14 mouse cellular contexts compared by ENCODE assay signal in genomic region chr13:97743229-97743988, GRCm38 (mm10). TPM values are rescaled to one million over a fixed set of nuclear protein-coding genes. Genes with fewer than 3 reads are reported as not detected.
DNase-seq lines count a peak whose midpoint lies in the region; ATAC-seq and TF ChIP-seq lines count a peak whose summit lies in the region.
"Had no signal": no experiment of that assay in that cellular context is flagged by ENCODE, and none has a peak within 500 bp of the region (broad histone marks: within the 10 kb centered on the region; RNA-seq: fewer than 3 reads in every experiment).

No protein-coding gene starts in this region.

- no peaks in the 10 kb centered on the region for H3K9me3 ChIP-seq in kidney, embryonic 14.5 days (ENCODE audit: control insufficient read depth, low read length)
- no peaks in the 10 kb centered on the region for H3K9me3 ChIP-seq in MEL (replicated peaks; ENCODE audit: insufficient read depth, low read length)
- no peaks in the 10 kb centered on the region for H3K9me3 ChIP-seq in liver, postnatal 0 days (ENCODE audit: low read length)

- no peak overlapping the region for H3K27ac ChIP-seq in kidney, embryonic 14.5 days (ENCODE audit: low read depth, low read length)
- peak overlapping the region; percentile 56; the same call in 1 of the 2 replicates for H3K27ac ChIP-seq in MEL (ENCODE audit: control insufficient read depth, low read depth, low read length)
- H3K27ac ChIP-seq in liver, postnatal 0 days (ENCODE audit: low read depth) = peak overlapping the region; percentile 62
- H3K27ac ChIP-seq: macrophage had no signal

- H3K4me1 ChIP-seq in kidney, embryonic 14.5 days (ENCODE audit: control insufficient read depth, insufficient read depth, low read length) = peaks cover 8% of the 10 kb centered on the region; the same call in 1 of the 2 replicates
- H3K4me1 ChIP-seq in MEL (ENCODE audit: control insufficient read depth in 1 of 2, insufficient read depth in 2 of 2, low read length in 2 of 2) = peaks cover 13 to 18% of the 10 kb centered on the region in 2 experiments
- H3K4me1 ChIP-seq in liver, postnatal 0 days (ENCODE audit: insufficient read depth) = peaks cover 11% of the 10 kb centered on the region; the same call in 1 of the 2 replicates

- H3K36me3 ChIP-seq in kidney, embryonic 14.5 days (ENCODE audit: control insufficient read depth, insufficient read depth, low read length) = no peaks in the 10 kb centered on the region
- peaks cover 0 to 14% of the 10 kb centered on the region in 2 experiments; a peak in 2 of 4 replicates for H3K36me3 ChIP-seq in MEL (ENCODE audit: control insufficient read depth in 1 of 2, insufficient read depth in 2 of 2, low read length in 2 of 2)
- H3K36me3 ChIP-seq in liver, postnatal 0 days (replicated peaks; ENCODE audit: insufficient read depth, low read length) = no peaks in the 10 kb centered on the region

- no peak for DNase-seq in kidney, postnatal 25 days
- peak; percentile 76 for DNase-seq in MEL (ENCODE audit: low read depth, low spot score)
- DNase-seq in c-Kit-positive CD71-positive TER-119-positive erythroid progenitor cells, embryonic 14.5 days (ENCODE audit: low spot score) = peak; percentile 78
- DNase-seq in liver, postnatal 0 days = peak; percentile 55
- no peak for DNase-seq in cerebellum, adult 11-12 months
- DNase-seq in right cerebral cortex, postnatal 4 days = no peak
- no peak for DNase-seq in thymus, adult 18-20 months
- DNase-seq: cerebellum, adult 11 months; gastrocnemius, postnatal 14 days; layer of hippocampus, postnatal 36 days had no signal

- TF ChIP-seq POLR2A in MEL (IDR thresholded peaks at IDR 0.05; ENCODE audit: control insufficient read depth in 1 of 2, insufficient read depth in 1 of 2, low read depth in 1 of 2, low read length in 2 of 2, poor library complexity in 1 of 2) = no peak

- TF ChIP-seq CTCF in MEL (IDR thresholded peaks at IDR 0.05 in 2 of 3, conservative IDR thresholded peaks at IDR 0.05 in 1 of 3; ENCODE audit: control insufficient read depth in 1 of 3, insufficient read depth in 1 of 3, low read depth in 2 of 3, low read length in 3 of 3, poor library complexity in 1 of 3, severe bottlenecking in 1 of 3) = no peak
- no peak for TF ChIP-seq CTCF in liver, postnatal 0 days (IDR thresholded peaks at IDR 0.05; ENCODE audit: low read depth)

- H3K4me3 ChIP-seq in kidney, embryonic 14.5 days (ENCODE audit: low read length) = no peak overlapping the region
- H3K4me3 ChIP-seq in MEL (ENCODE audit: control insufficient read depth in 1 of 2, insufficient read depth in 1 of 2, low read depth in 2 of 2, low read length in 2 of 2) = 0 out of 4 replicates have a peak overlapping the region, but pooled peaks of 1 of the 2 experiments have one; percentile 11
- H3K4me3 ChIP-seq in liver, postnatal 0 days (ENCODE audit: low read depth, low read length) = no peak overlapping the region
- H3K4me3 ChIP-seq: myocyte had no signal

- no peak; the same call in 1 of the 2 replicates for TF ChIP-seq RAD21 in MEL (IDR thresholded peaks at IDR 0.05; ENCODE audit: low read depth, low read length)

- 24% methylated on average over 3 of the region's 3 CpGs for WGBS in kidney, embryonic 14.5 days
- WGBS in liver, postnatal 0 days (ENCODE audit: insufficient replicate concordance) = 42% methylated on average over 3 of the region's 3 CpGs

- no peaks in the 10 kb centered on the region for H3K27me3 ChIP-seq in kidney, embryonic 14.5 days (ENCODE audit: control insufficient read depth, insufficient read depth, low read length)
- no peaks in the 10 kb centered on the region for H3K27me3 ChIP-seq in MEL (ENCODE audit: control insufficient read depth in 1 of 2, insufficient read depth in 2 of 2, low read length in 2 of 2)
- no peaks in the 10 kb centered on the region for H3K27me3 ChIP-seq in liver, postnatal 0 days (ENCODE audit: insufficient read depth, low read length)

- ATAC-seq in kidney, embryonic 14.5 days (ENCODE audit: low FRiP score, low TSS enrichment) = peak; percentile 88
- ATAC-seq in liver, postnatal 0 days = peak; percentile 95
- ATAC-seq: CD4-positive, CD25-positive, alpha-beta regulatory T cell, adult 4 months had no signal

- no peaks in the 10 kb centered on the region for H3K79me2 ChIP-seq in MEL (ENCODE audit: control insufficient read depth, insufficient read depth, low read length, poor library complexity)

- no peak overlapping the region for H3K4me2 ChIP-seq in kidney, embryonic 14.5 days (replicated peaks; ENCODE audit: low read depth, low read length)
- peak overlapping the region; percentile 22 for H3K4me2 ChIP-seq in liver, postnatal 0 days (ENCODE audit: low read depth, low read length)

- TF ChIP-seq EP300 in MEL (IDR thresholded peaks at IDR 0.05; ENCODE audit: low read depth in 1 of 2, low read length in 2 of 2) = peak; percentile 94
- peak; percentile 98 for TF ChIP-seq EP300 in liver, postnatal 0 days (IDR thresholded peaks at IDR 0.05; ENCODE audit: low read depth)

- no peak overlapping the region for H3K9ac ChIP-seq in kidney, embryonic 14.5 days (ENCODE audit: low read depth, low read length)
- H3K9ac ChIP-seq in MEL (ENCODE audit: control insufficient read depth, low read depth, low read length, poor library complexity, severe bottlenecking) = 0 out of 2 replicates have a peak overlapping the region, but pooled peaks have one; percentile 27
- 0 out of 2 replicates have a peak overlapping the region, but pooled peaks have one; percentile 18 for H3K9ac ChIP-seq in liver, postnatal 0 days (replicated peaks)

TF ChIP-seq in MEL, 35 proteins besides CTCF, POLR2A, EP300 and RAD21 (continues in another document):
- TF ChIP-seq ZKSCAN1 (IDR thresholded peaks at IDR 0.05; ENCODE audit: low read depth, low read length) = no peak
- peak; percentile 72 for TF ChIP-seq TAL1 (IDR thresholded peaks at IDR 0.05; ENCODE audit: low read length)
- TF ChIP-seq RCOR1 (IDR thresholded peaks at IDR 0.05; ENCODE audit: low read depth, low read length) = peak; percentile 57
- no peak for TF ChIP-seq POLR2AphosphoS5 (IDR thresholded peaks at IDR 0.05; ENCODE audit: borderline replicate concordance, low read depth, low read length)
- peak; percentile 58; the same call in 1 of the 2 replicates for TF ChIP-seq MXI1 (IDR thresholded peaks at IDR 0.05; ENCODE audit: low read depth, low read length)
- TF ChIP-seq CHD1 (IDR thresholded peaks at IDR 0.05; ENCODE audit: low read depth, low read length) = no peak
- TF ChIP-seq ZC3H11A (IDR thresholded peaks at IDR 0.05; ENCODE audit: low read depth, low read length) = no peak
- peak; percentile 19; the same call in 1 of the 2 replicates for TF ChIP-seq MAX (IDR thresholded peaks at IDR 0.05; ENCODE audit: low read length)
- peak; percentile 72 for TF ChIP-seq MYB (IDR thresholded peaks at IDR 0.05; ENCODE audit: low read depth, low read length)
- no peak for TF ChIP-seq POLR2AphosphoS2 (IDR thresholded peaks at IDR 0.05; ENCODE audit: low read length)
- 0 out of 2 replicates have a peak, but pooled peaks have one; percentile 20 for TF ChIP-seq ZMIZ1 (IDR thresholded peaks at IDR 0.05; ENCODE audit: low read depth, low read length)
- no peak for TF ChIP-seq GABPA (IDR thresholded peaks at IDR 0.05; ENCODE audit: low read depth, low read length)
- no peak for TF ChIP-seq SMC3 (IDR thresholded peaks at IDR 0.05; ENCODE audit: low read depth, low read length)
- TF ChIP-seq ELF1 (IDR thresholded peaks at IDR 0.05; ENCODE audit: low read depth, low read length) = 0 out of 2 replicates have a peak, but pooled peaks have one; percentile 10
- TF ChIP-seq HCFC1 (IDR thresholded peaks at IDR 0.05; ENCODE audit: low read depth, low read length) = no peak
- no peak for TF ChIP-seq MEF2A (IDR thresholded peaks at IDR 0.05; ENCODE audit: extremely low read depth, insufficient replicate concordance, low read depth, low read length, poor library complexity, severe bottlenecking)
- peak; percentile 95 for TF ChIP-seq TCF12 (IDR thresholded peaks at IDR 0.05; ENCODE audit: low read depth, low read length)
- peak; percentile 17; the same call in 1 of the 2 replicates for TF ChIP-seq MAFK (IDR thresholded peaks at IDR 0.05; ENCODE audit: borderline replicate concordance, low read depth, low read length)
- no peak for TF ChIP-seq JUND (IDR thresholded peaks at IDR 0.05; ENCODE audit: low read depth, low read length)
- no peak for TF ChIP-seq MYC (IDR thresholded peaks at IDR 0.05; ENCODE audit: low read depth, low read length)
- 0 out of 2 replicates have a peak, but pooled peaks have one; percentile 9 for TF ChIP-seq NRF1 (IDR thresholded peaks at IDR 0.05; ENCODE audit: insufficient read depth, low read depth, low read length, poor library complexity, severe bottlenecking)
- peak; percentile 53; the same call in 1 of the 2 replicates for TF ChIP-seq USF1 (IDR thresholded peaks at IDR 0.05; ENCODE audit: low read depth, low read length)
- TF ChIP-seq ZNF384 (IDR thresholded peaks at IDR 0.05; ENCODE audit: low read depth, low read length) = no peak
- TF ChIP-seq BHLHE40 (IDR thresholded peaks at IDR 0.05; ENCODE audit: borderline replicate concordance, low read depth, low read length) = peak; percentile 14; the same call in 1 of the 2 replicates
- TF ChIP-seq MAZ (IDR thresholded peaks at IDR 0.05; ENCODE audit: low read depth, low read length) = peak; percentile 76; the same call in 1 of the 2 replicates
- TF ChIP-seq UBTF (IDR thresholded peaks at IDR 0.05; ENCODE audit: borderline replicate concordance, insufficient read depth, low read depth, low read length) = no peak
- no peak for TF ChIP-seq USF2 (IDR thresholded peaks at IDR 0.05; ENCODE audit: borderline replicate concordance in 1 of 2, insufficient read depth in 1 of 2, low read depth in 1 of 2, low read length in 2 of 2)
- no peak for TF ChIP-seq E2F4 (IDR thresholded peaks at IDR 0.05; ENCODE audit: borderline replicate concordance, low read depth, low read length)
- no peak for TF ChIP-seq TBP (IDR thresholded peaks at IDR 0.05; ENCODE audit: low read depth, low read length)
- peak; percentile 47; the same call in 1 of the 2 replicates for TF ChIP-seq ETS1 (IDR thresholded peaks at IDR 0.05; ENCODE audit: low read depth, low read length)
- peak; percentile 92 for TF ChIP-seq GATA1 (IDR thresholded peaks at IDR 0.05; ENCODE audit: low read depth, low read length)
- TF ChIP-seq CHD2 (IDR thresholded peaks at IDR 0.05; ENCODE audit: low read length) = no peak

RNA-seq across cellular contexts. Expression of gene Gm10260, which starts 17.0 kb away (rescaled TPM):
- 9.0 and 10.0 TPM in 2 replicates for polyA plus RNA-seq in kidney, embryonic 14.5 days (2014; fragmentation: Nextera tagmentation; extraction: Ambion mirVana)
- total RNA-seq in MEL (2012; rRNA removed) = 3,860 and 4,123 TPM in 2 replicates
- 1,000 to 10,000 TPM in 1 of 2 experiments, 100 to 1,000 TPM in 1; 409 to 3,111 TPM for polyA plus RNA-seq in MEL (2012; ENCODE audit: insufficient read depth in 1 of 2, insufficient read length in 2 of 2, low read depth in 1 of 2, low replicate concordance in 2 of 2, missing spikeins in 1 of 2)
- polyA plus RNA-seq in liver, postnatal 0 days (2015; fragmentation: Nextera tagmentation; extraction: Ambion mirVana) = 5.5 and 5.6 TPM in 2 replicates

Comparison
In these comparisons a context has a peak if more than half of its experiments do, and no peak if none do; other contexts are left out.
1. DNase-seq: peak in MEL (single experiment), c-Kit-positive CD71-positive TER-119-positive erythroid progenitor cells, embryonic 14.5 days (single experiment) and liver, postnatal 0 days (single experiment); none in kidney, postnatal 25 days (0 of 2), cerebellum, adult 11-12 months (single experiment), right cerebral cortex, postnatal 4 days (single experiment) and thymus, adult 18-20 months (0 of 2).
2. RNA of gene Gm10260, which starts 17.0 kb away (polyA plus RNA-seq): 409 to 3,111 TPM in MEL; 9.0 to 10.0 TPM in kidney, embryonic 14.5 days and 5.5 to 5.6 TPM in liver, postnatal 0 days; every median in the first group is over 10 times any median in the second.